Mouse (Mus musculus) mouse embryonic stem cell (cell line): ENCODE results near the gene Gmnn.
"Not testable (repeated sequence)": the region's sequence is repeated elsewhere in the genome, so short reads cannot be mapped to it uniquely, and the experiment has no call there.

Experiments
- in situ Hi-C, 2 experiments: fragments of 300-500 bp; cut with MboI; formaldehyde crosslinking; loops; 1 replicate in 1 of 2; 3 replicates in 1 of 2; pipeline ENCODE4 v1.14.3; 2019 to 2020; ENCODE audit warnings: low sequenced_read_pairs in 2 of 2, low pct_unique_long_range_greater_than_20kb in 1 of 2, mixed read lengths in 1 of 2; ENCODE audit not compliant: unreplicated experiment in 1 of 2

The Gmnn gene

DNA sequence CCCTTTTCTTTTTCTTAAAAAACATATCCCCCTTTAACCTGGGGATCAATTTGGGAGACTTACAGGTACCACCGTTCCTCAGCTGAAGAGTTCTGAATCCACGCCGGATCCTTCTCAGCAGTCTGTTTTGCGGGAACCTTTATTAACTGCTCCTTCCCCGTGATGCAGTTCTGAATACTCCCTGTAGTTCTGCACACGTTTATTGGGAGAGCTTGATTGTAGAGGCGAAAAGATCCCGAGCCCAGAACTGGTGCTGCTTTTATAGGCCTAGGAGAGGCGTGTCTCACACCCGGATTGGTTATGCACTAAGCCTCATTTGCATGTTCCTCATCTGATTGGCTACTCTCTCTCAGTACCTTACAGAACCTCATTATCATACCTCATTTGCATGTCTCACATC lies 9.8 kb upstream of the Gmnn start:
- in situ Hi-C loops: not testable (repeated sequence)

DNA sequence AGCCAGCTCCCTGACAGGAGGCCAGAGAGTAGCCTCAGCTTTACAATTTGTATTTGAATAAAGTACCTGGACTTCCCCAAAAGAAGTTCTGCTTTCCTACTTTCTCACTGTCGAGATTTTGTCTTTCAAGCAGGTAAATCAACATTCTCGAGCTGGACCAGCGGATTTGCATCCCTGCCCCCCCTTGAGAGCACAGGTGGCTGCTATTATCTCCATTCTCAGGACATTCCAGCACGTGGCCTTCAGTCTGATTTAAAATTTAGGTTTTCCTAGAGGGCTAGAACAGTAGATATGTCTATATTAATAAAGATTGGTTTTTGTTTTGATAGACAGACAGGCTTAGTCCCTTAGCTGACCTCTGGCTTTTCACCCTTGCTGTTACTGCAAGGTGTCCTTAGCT lies 6.1 kb upstream of the Gmnn start:
- in situ Hi-C loops: not testable (repeated sequence)

DNA sequence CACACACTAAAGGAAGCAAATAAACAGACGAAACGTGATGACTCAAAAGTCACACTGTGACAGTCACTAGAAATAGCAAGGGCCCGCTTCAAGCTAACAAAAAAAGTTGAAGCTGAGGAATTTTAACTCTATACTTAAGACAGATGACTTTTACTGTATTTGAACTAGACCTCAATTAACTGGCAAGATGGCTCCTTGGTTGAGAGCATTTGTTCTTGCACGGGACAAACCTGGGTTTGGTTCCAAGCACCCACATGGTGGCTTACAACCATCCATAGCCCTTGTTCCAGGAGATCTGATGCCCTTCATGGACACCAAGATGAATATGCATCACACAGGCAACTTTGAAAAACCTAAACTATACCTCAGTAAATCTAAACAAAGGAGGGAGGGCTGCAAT lies 531 bp upstream of the Gmnn start:
- in situ Hi-C loops: no loop called here

DNA sequence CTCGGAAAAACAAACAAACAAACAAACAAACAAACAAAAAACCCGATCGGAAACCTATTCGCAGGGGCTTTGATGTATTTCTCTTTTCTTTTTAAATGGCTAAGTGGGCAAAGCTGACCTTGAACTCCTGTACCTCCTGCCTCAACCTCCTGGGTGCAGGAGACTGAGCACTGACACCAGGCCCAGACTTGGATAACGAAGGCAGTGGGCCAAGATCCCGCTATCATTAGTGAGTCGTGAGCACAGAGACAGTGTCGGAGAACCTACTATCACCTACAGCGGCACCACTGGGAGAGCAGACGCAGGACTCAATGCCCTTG lies 680 bp downstream of the Gmnn start:
- in situ Hi-C loops: no loop called here

DNA sequence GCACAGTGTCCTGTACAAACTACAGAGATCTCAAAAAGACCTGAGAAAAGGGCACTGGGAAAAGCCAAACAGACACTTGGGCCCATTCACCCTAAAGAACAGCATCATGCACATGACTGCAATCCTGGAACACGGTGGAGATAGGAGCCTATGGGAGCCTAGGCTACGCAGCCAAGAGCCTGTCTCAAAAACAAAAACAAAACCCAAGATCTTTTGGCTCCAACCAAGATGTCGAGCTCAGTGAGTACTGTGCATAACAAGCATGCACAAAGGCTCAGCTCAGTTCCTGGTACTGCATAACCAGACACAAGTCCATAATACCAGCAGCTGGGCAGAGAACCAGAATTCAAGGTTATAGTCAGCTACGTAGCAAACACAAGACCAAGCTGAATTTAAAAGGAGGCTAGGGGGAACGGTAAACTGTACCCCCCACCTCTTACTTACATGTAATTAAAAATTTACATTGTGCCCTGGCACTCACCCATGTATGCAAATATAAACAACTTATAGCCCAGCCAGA lies 1.3 kb downstream of the Gmnn start:
- in situ Hi-C loops: no loop called here

DNA sequence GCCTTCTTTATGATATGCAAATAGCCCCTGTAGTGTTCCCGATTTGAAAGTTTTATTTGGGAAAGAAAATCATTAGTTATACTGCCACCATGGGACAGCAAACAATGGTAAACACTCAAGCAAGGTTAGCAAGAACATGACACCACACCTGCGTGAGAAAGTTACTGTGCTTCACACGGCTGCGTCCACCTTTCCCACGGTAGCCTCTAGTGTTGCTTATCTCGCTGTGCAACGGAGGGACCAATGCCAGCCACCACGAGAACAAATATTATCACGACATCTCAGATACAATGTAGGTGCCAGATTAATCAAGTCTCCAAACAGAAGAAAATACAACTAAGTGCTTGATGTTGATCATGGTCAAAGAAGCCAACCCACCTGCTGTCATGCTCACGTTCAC lies 2.3 kb downstream of the Gmnn start:
- in situ Hi-C loops: no loop called here

DNA sequence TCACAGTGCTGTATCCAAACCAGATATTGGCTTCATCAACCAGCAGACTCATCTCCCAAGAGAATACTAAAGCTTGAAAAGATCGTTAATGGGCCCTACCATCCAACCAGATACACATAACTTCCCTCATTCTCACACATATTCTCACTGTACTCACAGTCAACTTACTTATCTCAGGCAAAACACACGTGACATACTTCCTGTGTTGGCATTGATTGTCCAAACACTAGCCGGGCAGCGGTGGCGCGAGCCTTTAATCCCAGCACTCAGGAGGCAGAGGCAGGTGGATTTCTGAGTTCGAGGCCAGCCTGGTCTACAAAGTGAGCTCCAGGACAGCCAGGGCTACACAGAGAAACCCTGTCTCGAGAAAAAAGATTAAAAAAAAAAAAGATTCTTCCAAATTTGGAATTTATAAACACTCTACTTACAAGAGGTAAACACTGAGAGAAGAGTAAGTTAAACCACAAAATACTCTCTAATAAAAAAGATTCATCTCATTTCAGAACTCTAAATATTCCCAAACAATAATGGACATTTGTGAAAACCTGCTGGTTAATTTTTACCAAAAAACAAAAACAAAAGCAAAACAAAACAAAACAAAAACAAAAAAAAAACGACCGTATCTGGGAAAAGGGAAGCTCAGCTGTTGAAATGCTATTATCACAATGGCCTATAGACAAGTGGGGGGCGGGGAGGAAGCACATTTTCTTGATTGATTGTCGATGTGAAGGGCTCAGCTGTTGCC lies 3.7 kb downstream of the Gmnn start:
- in situ Hi-C loops: no loop called here

DNA sequence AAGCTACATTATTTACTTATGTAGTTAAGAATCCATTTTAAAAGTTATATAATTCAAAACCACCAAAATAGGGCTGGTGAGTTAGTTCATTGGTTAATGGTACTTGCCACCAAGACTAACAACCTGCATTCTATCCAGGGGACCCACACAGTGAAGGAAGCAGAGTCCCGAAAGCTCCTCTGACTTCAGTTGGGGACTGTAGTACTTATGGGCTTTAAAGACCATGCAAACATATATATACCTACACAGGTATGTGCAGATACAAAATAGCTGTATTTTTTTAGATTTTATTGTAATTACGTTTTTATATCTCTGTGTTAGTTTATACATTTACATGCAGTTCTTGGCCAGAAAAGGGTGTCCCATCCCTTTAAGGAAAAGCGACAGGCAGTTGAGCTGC lies 5.0 kb downstream of the Gmnn start:
- in situ Hi-C loops: no loop called here

DNA sequence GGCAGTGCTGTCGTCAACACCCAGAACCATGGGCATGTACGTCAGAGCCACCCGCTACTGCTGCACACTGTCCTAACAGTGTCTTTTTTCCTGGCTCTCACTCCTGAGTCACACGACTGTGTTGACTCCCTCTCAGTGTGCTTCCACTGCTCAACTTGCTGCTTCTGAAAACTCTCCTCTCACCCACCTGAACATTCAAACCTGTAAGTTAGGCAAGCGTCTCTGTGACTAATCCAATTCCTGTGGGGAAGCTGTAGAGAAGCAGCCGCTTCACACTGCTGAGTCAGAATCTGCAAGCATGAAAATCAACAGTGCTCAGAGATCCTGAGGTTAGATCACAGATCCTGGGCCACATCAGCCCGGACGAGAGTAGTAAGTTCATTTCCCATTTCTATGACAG lies 10.3 kb downstream of the Gmnn start:
- in situ Hi-C loops: no loop called here

DNA sequence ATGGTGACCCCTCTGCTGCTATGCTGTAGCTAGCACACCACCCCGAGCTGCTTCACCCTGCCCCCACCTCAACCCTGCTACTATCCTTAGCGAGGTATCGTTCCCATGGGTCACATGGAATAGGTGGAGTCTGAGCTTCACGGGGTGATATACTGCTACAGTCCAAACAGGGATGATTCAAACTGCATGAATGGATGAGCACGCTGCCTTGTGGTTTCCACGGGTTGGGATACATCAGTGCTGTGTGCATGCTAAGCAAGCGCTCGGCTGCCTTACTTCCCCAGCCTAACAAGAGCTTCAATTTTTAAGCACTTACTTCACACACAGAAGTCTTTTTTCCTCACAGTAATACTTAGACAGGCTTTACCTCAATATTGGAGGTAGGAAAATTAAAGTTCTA lies 10.9 kb downstream of the Gmnn start:
- in situ Hi-C loops: no loop called here

DNA sequence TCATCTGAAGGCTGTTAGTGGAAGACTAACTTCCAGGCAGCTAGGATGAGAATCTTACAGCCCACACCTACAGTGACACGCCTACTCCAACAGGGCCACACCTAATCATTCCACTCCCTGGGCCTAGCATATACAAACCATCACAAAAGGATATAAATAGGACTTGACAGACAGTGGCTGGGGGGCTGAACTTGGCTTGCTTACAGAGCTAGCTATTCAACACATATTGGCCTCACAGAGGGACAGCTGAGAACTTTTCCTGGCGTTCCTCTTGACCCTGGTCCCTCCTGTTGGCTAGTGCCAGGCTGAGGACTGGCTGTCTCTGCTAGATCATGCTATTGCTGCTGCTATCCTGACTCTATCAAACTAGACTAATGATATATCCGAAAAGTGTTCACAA lies 13.9 kb downstream of the Gmnn start:
- in situ Hi-C loops: no loop called here

DNA sequence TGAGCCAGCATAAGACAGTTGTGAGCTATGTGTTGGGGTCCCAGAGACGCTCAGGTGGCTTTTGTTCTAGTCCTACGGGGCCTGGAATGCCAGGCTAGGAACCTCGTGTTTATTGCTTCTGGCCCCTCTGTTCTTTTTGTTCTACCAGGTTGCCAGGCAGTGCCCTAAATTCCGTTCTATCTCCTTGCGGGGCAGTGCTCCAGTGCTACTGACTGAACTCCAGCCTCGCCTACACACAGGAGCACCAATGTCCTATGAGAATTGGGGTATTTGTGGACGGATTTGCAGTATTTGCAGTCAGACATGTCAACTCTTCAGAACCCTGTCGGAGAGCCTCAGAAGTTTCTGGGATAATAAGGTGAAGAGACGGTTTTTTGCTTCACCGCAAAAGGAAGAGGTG lies 20.7 kb downstream of the Gmnn start, which contains the start of gene Armh2:
Gene Armh2 (plus strand): TSS at position 205 of the 400 bp plus-strand sequence.
- in situ Hi-C loops: no loop called here

DNA sequence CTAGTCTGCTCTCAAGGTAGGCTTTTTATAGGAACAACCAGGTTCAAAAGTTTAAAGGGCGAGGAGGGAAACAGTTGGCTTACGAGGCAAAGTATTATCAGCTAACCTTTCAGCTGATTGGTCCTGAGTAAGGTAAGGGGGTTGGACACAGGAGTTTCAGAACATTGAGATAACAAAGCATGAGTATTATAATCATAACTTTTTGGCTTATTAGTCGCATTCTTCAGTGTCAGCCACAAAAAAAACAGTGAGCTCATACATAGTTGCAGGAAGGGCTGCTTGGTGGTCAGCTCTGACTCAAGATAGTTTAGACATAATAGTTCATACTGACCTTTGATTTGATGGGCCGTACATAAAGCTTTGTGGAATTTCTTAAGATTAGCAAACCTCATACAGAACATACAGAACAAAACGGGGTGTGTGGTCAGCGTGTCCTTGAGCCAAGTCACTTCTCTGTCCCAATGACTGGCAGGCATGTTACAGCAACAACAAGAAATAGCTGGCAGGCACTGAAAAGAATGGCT lies 26.1 kb downstream of the Gmnn start:
- in situ Hi-C loops: no loop called here

DNA sequence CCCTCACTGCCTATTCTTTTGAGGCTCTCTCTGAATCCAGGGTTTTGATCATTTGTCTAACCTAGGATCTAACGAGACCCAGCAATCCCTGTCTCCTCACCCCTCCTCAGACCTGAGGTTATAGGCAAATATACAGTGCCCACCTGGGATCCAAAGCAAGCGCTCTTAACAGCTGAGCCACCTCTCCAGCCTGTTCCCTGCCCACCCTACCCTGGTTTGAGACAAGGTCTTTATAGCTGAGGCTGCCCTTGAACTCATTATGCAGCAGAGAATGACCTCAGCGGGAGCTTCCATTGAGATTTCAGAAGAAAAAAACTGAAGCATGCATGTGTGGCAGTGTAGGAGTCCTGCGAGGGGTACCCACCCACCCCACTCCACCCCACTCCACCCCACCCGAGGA lies 27.2 kb downstream of the Gmnn start:
- in situ Hi-C loops: no loop called here

DNA sequence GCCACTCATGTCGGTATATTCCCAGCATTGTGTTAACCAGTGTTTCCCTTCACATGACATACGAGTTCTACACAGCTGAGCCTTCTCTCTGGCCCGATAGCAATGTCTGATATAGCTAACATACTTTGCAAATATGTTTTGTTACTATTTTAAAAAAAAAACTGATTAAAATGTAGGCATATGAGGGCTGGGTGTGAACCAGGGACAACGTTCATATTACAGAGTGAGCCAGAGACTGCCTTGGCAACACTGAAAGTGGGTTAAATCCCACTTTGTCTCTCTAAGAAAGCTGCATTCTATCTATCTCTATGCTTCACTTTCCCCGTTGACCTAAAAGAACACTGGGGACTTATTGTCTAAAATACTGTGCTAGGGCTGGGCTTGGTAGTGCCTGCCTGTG lies 32.6 kb downstream of the Gmnn start:
- in situ Hi-C loops: no loop called here

DNA sequence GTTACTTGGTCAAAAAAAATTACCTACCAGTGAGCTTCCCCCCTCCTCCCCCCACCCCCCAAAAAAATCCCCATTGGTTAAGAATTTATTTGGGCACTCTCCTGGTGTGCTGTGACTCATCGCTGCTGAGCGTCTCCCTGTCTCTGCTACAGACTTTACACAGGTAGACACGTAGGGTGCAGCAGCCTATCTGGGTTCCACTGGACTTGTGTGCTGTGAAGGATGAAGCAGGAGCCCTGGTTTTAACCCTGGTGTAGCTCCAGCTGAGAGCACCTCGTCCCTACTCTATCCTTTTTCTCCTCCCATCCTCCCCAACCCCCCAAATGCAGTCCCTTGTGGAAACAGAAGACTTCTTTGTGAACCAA lies 37.3 kb downstream of the Gmnn start:
- in situ Hi-C loops: no loop called here

DNA sequence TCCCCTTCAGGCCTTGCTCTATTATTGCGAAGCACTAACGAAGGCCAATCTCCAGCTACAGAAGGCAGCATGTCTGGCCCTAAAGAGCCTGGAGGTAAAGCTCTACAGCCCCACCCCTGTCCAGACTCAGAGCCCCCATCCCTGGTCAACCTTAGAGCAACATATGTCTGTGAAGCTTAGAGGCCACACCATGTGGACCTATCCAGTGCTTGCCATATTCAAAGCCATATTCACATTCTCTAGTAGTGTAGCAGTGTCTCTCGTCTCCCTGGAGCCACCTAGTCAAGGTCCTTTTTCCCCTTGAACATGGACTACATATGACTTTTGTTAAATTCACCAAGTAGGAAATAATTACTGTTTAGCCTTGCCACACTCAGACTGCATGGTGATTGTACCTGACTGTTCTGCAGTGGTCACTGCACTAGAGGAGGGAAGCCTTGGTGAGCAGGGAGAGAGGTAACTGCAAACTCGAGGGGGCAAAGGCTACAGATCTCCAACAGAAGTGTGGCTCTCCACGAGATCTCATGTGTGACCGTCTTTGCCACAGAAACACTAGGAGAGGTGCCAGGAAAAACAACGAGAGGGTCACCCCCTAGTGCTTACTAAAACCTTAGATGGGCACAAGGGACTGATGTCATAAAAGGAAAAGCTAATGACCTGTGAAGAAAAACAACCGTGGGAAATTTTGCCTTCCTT lies 37.9 kb downstream of the Gmnn start:
- in situ Hi-C loops: no loop called here

DNA sequence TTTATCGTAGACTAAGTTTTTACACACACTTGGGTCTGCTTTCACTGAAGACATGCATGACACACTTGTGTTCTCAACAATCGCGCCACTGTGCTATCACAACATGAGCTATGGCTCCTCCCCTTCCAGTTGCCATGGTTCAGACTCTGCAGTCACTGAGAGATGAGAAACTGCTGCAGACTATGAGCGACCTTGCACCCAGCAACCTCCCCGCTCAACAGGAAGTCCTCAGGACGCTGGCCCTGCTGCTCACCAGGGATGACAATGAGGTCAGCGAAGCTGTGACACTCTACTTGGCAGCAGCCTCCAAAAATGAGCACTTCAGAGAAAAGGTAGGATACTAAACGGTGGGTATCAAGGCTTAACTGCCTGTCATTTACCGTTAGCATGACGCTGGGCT lies 40.2 kb downstream of the Gmnn start:
- in situ Hi-C loops: no loop called here

DNA sequence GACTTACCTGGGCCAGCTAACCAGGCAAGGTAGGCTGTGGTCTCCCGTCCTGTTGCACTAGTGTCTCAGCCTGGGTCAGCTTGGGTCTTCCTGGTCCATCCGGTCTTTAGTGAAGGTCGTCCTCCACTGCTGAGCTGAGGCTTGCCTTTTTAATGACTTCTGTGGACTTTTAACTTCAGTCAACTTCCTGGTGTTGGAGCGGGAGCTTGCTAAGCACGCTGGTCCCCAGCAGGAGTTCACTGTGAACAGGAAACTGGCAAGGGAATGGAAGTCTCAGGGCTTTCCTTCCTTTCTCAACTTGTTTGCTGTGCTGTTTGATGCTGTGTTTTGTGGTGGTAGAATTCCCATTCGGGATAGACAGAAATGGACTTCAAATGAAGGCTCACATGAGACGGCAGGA lies 44.0 kb downstream of the Gmnn start:
- in situ Hi-C loops: no loop called here

DNA sequence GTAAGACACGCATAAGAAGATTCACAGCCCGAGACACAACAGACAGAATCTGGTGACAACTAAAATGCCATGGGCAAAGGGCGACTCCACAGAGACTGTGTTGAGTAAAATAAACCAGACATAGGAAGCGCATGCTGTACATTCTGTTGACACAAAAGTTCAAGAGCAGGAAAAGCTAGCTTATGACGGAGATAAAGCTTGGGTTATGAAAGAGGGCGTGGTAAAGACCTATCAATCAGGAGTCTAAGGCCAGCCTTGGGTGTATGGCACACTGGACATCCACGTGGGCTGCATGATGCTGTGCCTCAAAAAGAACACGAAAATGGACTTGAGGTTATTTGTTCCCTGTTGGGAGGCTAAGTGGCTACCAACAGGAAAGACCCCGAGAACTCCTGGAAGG lies 45.3 kb downstream of the Gmnn start:
- in situ Hi-C loops: no loop called here
